In genomic region chr6:67074868-67075267, GRCm38 (mm10) we compare ENCODE assay signal across 28 mouse cellular contexts. TPM values are rescaled to one million over a fixed set of nuclear protein-coding genes. Genes with fewer than 3 reads are reported as not detected.
DNase-seq lines count a peak whose midpoint lies in the region; ATAC-seq and TF ChIP-seq lines count a peak whose summit lies in the region.
"Had no signal": no experiment of that assay in that cellular context is flagged by ENCODE, and none has a peak within 500 bp of the region (broad histone marks: within the 10 kb centered on the region; RNA-seq: fewer than 3 reads in every experiment).

No protein-coding gene starts in this region.

- no peak overlapping the region for H3K27ac ChIP-seq in CH12.LX (ENCODE audit: insufficient read depth, low read depth)
- no peak overlapping the region for H3K27ac ChIP-seq in liver, postnatal 0 days (ENCODE audit: low read depth)
- H3K27ac ChIP-seq: embryonic facial prominence, embryonic 12.5 days; hindbrain, embryonic 10.5 days; hindbrain, embryonic 15.5 days; left cerebral cortex, adult 2 months; limb, embryonic 13.5 days; liver, embryonic 12.5 days; midbrain, embryonic 15.5 days; neural tube, embryonic 12.5 days had no signal

- no peaks in the 10 kb centered on the region for H3K79me2 ChIP-seq in CH12.LX (replicated peaks; ENCODE audit: control insufficient read depth, extremely low read depth, insufficient read depth, poor library complexity, severe bottlenecking)

- no peak overlapping the region for H3K4me2 ChIP-seq in CH12.LX (ENCODE audit: insufficient read depth, low read depth, poor library complexity, severe bottlenecking)
- H3K4me2 ChIP-seq in liver, postnatal 0 days (ENCODE audit: low read depth, low read length): no peak overlapping the region
- H3K4me2 ChIP-seq: embryonic facial prominence, embryonic 12.5 days; hindbrain, embryonic 15.5 days; limb, embryonic 13.5 days; liver, embryonic 12.5 days; midbrain, embryonic 15.5 days; neural tube, embryonic 12.5 days had no signal

- H3K4me1 ChIP-seq in CH12.LX (ENCODE audit: control insufficient read depth in 1 of 2, insufficient read depth in 2 of 2): peaks cover 23 to 59% of the 10 kb centered on the region in 2 experiments
- H3K4me1 ChIP-seq in liver, postnatal 0 days (ENCODE audit: insufficient read depth): peaks cover 22% of the 10 kb centered on the region
- H3K4me1 ChIP-seq: hindbrain, embryonic 15.5 days; midbrain, embryonic 15.5 days; neural tube, embryonic 12.5 days had no signal

- H3K36me3 ChIP-seq in CH12.LX (replicated peaks in 1 of 2; ENCODE audit: control insufficient read depth in 1 of 2, insufficient read depth in 1 of 2, low read length in 1 of 2): no peaks in the 10 kb centered on the region
- H3K36me3 ChIP-seq in liver, postnatal 0 days (replicated peaks; ENCODE audit: insufficient read depth, low read length): no peaks in the 10 kb centered on the region
- H3K36me3 ChIP-seq: embryonic facial prominence, embryonic 12.5 days; hindbrain, embryonic 10.5 days; hindbrain, embryonic 15.5 days; limb, embryonic 13.5 days; liver, embryonic 12.5 days; midbrain, embryonic 15.5 days; neural tube, embryonic 12.5 days had no signal

- H3K9ac ChIP-seq in CH12.LX (ENCODE audit: insufficient read depth, low read depth): no peak overlapping the region
- no peak overlapping the region for H3K9ac ChIP-seq in liver, postnatal 0 days (replicated peaks)
- H3K9ac ChIP-seq: embryonic facial prominence, embryonic 12.5 days; hindbrain, embryonic 15.5 days; limb, embryonic 13.5 days; liver, embryonic 12.5 days; midbrain, embryonic 15.5 days; neural tube, embryonic 12.5 days had no signal

- no peaks in the 10 kb centered on the region for H3K9me3 ChIP-seq in CH12.LX (replicated peaks; ENCODE audit: low read length)
- H3K9me3 ChIP-seq in liver, postnatal 0 days (ENCODE audit: low read length): no peaks in the 10 kb centered on the region
- H3K9me3 ChIP-seq: embryonic facial prominence, embryonic 12.5 days; hindbrain, embryonic 10.5 days; hindbrain, embryonic 15.5 days; limb, embryonic 13.5 days; liver, embryonic 12.5 days; midbrain, embryonic 15.5 days; neural tube, embryonic 12.5 days had no signal

- dilution Hi-C loops in CH12.LX (cut with MboI; ENCODE audit: extremely low pct_ligation_motif_present, extremely low pct_unique_long_range_greater_than_20kb, low sequenced_read_pairs): no loop called here

- no peaks in the 10 kb centered on the region for H3K27me3 ChIP-seq in CH12.LX (replicated peaks)
- H3K27me3 ChIP-seq in liver, postnatal 0 days (ENCODE audit: insufficient read depth, low read length): no peaks in the 10 kb centered on the region
- H3K27me3 ChIP-seq: embryonic facial prominence, embryonic 12.5 days; hindbrain, embryonic 15.5 days; limb, embryonic 13.5 days; midbrain, embryonic 15.5 days; neural tube, embryonic 12.5 days had no signal

- TF ChIP-seq EP300 in CH12.LX (IDR thresholded peaks at IDR 0.05; ENCODE audit: low read length): no peak
- TF ChIP-seq EP300 in liver, postnatal 0 days (IDR thresholded peaks at IDR 0.05; ENCODE audit: low read depth): no peak

- in situ Hi-C loops in CH12.LX (cut with MboI; ENCODE audit: low pct_ligation_motif_present, low pct_unique_long_range_greater_than_20kb, low sequenced_read_pairs): no loop called here

- H3K4me3 ChIP-seq in CH12.LX (replicated peaks in 1 of 3; ENCODE audit: low read depth in 2 of 3, low read length in 2 of 3, poor library complexity in 1 of 3): no peak overlapping the region
- no peak overlapping the region for H3K4me3 ChIP-seq in liver, postnatal 0 days (ENCODE audit: low read depth, low read length)
- H3K4me3 ChIP-seq: embryonic facial prominence, embryonic 12.5 days; hindbrain, embryonic 10.5 days; hindbrain, embryonic 15.5 days; left cerebral cortex, adult 2 months; limb, embryonic 13.5 days; liver, embryonic 12.5 days; midbrain, embryonic 15.5 days; neural tube, embryonic 12.5 days had no signal

- no peak for TF ChIP-seq CTCF in CH12.LX (conservative IDR thresholded peaks at IDR 0.05 in 1 of 2, IDR thresholded peaks at IDR 0.05 in 1 of 2; ENCODE audit: low read depth in 2 of 2, low read length in 2 of 2)
- TF ChIP-seq CTCF in liver, postnatal 0 days (IDR thresholded peaks at IDR 0.05; ENCODE audit: low read depth): no peak

- TF ChIP-seq POLR2A in CH12.LX (IDR thresholded peaks at IDR 0.05; ENCODE audit: low read depth, low read length): no peak

- TF ChIP-seq RAD21 in CH12.LX (IDR thresholded peaks at IDR 0.05; ENCODE audit: low read depth, low read length): no peak

- DNase-seq in gastrocnemius, postnatal 25 days: peak; percentile 21
- DNase-seq in gastrocnemius, postnatal 4 days (ENCODE audit: low spot score in 2 of 2): no peak
- DNase-seq in kidney, postnatal 25 days: peak; percentile 49 to 53
- no peak for DNase-seq in kidney, adult 8-10 months
- DNase-seq in CH12.LX (ENCODE audit: extremely low read depth): no peak
- DNase-seq in brain, adult 2 months (ENCODE audit: low read depth, low spot score): peak; percentile 9
- no peak for DNase-seq in liver, postnatal 0 days
- DNase-seq: adrenal gland, postnatal 10 days; B cell, adult 2 months; cerebellum, adult 11-12 months; cerebellum, adult 9-11 months; embryo, embryonic 11 days; kidney, adult 11 months; lung, adult 18-20 months; lung, postnatal 10 days; right cerebral cortex, postnatal 4 days; thymus, adult 2 months; thymus, postnatal 36 days had no signal

- ATAC-seq in liver, postnatal 0 days: no peak
- ATAC-seq: forebrain, embryonic 14.5 days; inflammation-experienced regulatory T-cells, adult 6 months; liver, embryonic 12.5 days; midbrain, embryonic 15.5 days had no signal

TF ChIP-seq in CH12.LX, 34 proteins besides CTCF, POLR2A, EP300 and RAD21:
- 0 out of 2 replicates have a peak, but pooled peaks have one; percentile 60 for TF ChIP-seq BHLHE40 (IDR thresholded peaks at IDR 0.05; ENCODE audit: low read depth, low read length)
- TF ChIP-seq MYC (IDR thresholded peaks at IDR 0.05; ENCODE audit: low read depth, low read length): no peak

RNA-seq across cellular contexts. Expression of gene Gadd45a, which starts 37.6 kb away (rescaled TPM):
- 10 to 100 TPM; 32.5 to 36.8 TPM for total RNA-seq in gastrocnemius, postnatal 25 days (2021)
- 10 to 100 TPM; 31.5 to 35.5 TPM for total RNA-seq in gastrocnemius, postnatal 4 days (2021)
- total RNA-seq in CH12.LX (2012; rRNA removed) (6.0 and 12.5 TPM in 2 replicates), CH12.LX (2014; rRNA removed) (19.5 and 22.4 TPM in 2 replicates)
- 26.2 and 30.5 TPM in 2 replicates for polyA plus RNA-seq in CH12.LX (2012; ENCODE audit: insufficient read length, low read depth)
- 49.5 and 65.0 TPM in 2 replicates for polyA plus RNA-seq in liver, postnatal 0 days (2015; fragmentation: Nextera tagmentation; extraction: Ambion mirVana)

Comparison
In these comparisons a context has a peak if more than half of its experiments do, and no peak if none do; other contexts are left out.
1. DNase-seq: peak in gastrocnemius, postnatal 25 days (single experiment), kidney, postnatal 25 days (2 of 2) and brain, adult 2 months (single experiment); none in gastrocnemius, postnatal 4 days (0 of 2), kidney, adult 8-10 months (0 of 2), CH12.LX (single experiment) and liver, postnatal 0 days (single experiment).